Mouse (Mus musculus) pancreas, adult 10 weeks (tissue): ENCODE results near the gene Tnfaip3. TPM values are rescaled to one million over a fixed set of nuclear protein-coding genes. Genes with fewer than 3 reads are reported as not detected.

Experiments used
- polyA plus RNA-seq: library from polyadenylated mRNA; stranded (reverse); fragments of 350-450 nt; fragmentation: Illumina TruSeq; extraction: RNeasy Lipid Tissue Mini Kit (QIAGEN cat#74804); gene quantifications from one replicate; pipeline ENCODE4 v1.2.3, GENCODE M21; 2015; ENCODE audit warnings: low read depth, low replicate concordance; ENCODE audit not compliant: insufficient read depth

Tnfaip3 gene
- polyA plus RNA-seq = 1.6 TPM

DNA sequence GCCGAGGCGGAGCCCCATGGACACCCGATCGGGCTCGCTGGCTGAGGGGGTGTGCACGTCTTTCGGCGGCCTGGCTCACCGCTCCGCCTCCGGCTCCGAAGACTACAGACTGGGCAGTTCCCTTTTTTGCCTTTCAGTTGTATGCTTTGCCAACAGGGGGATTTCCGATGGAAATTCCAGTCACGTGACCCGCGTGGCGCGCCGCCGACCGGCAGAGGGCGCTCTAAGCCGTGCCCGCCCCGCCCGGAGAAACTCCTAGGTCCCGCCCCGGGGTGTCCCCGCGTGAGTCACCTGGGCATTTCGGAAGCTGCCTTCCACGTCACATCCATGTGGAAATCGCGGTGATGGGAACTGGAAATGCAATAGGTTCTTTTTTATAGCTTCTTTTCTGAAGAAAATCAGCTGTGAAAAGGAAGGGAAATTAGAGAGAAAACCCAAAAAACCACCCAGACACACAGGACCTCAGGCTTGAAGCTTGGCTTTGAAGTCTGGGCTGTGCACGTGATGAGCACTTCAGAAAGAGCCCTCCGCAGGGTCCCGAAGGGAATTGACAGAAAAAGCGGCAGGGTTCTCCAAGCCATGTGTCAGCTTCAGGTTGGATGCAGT, at the start of gene Tnfaip3:
TSS of gene Tnfaip3 (minus strand) at position 401 of the 606 bp plus-strand sequence.

Other genes with a start within 250 kb of the Tnfaip3 start
- not detected for gene Gm4922, start 228.9 kb downstream of the Tnfaip3 start, polyA plus RNA-seq
- gene Perp, start 170.6 kb downstream of the Tnfaip3 start, polyA plus RNA-seq = 9.2 TPM